ENCODE assay signal across 1 mouse cellular context in genomic region chr9:124424542-124425410, GRCm38 (mm10).
TF ChIP-seq lines count a peak whose summit lies in the region.

No protein-coding gene starts in this region.

TF ChIP-seq in MEL, 35 proteins besides CTCF, POLR2A, EP300 and RAD21 (continued from another document):
- TF ChIP-seq ZKSCAN1 (IDR thresholded peaks at IDR 0.05; ENCODE audit: low read depth, low read length) (no peak), ZC3H11A (IDR thresholded peaks at IDR 0.05; ENCODE audit: low read depth, low read length) (no peak), GABPA (IDR thresholded peaks at IDR 0.05; ENCODE audit: low read depth, low read length) (no peak), SMC3 (IDR thresholded peaks at IDR 0.05; ENCODE audit: low read depth, low read length) (no peak), USF2 (IDR thresholded peaks at IDR 0.05; ENCODE audit: borderline replicate concordance in 1 of 2, insufficient read depth in 1 of 2, low read depth in 1 of 2, low read length in 2 of 2) (0 out of 4 replicates have a peak, but pooled peaks of 1 of the 2 experiments have one; percentile 25)
